Mouse (Mus musculus): ENCODE results near the gene Ankrd34a. TPM values are rescaled to one million over a fixed set of nuclear protein-coding genes. Genes with fewer than 3 reads are reported as not detected.
"Not testable (repeated sequence)": the region's sequence is repeated elsewhere in the genome, so short reads cannot be mapped to it uniquely, and the experiment has no call there.

The Ankrd34a gene
- total RNA-seq, 2 experiments from 2014 or later: 69.9 to 72.6 TPM

- intact Hi-C loops (cut with DNase I): no loop called here
- DNase-seq (ENCODE audit: low spot score in 2 of 2): no peak
Measured at GRCm38 (mm10) chr3:96599411-96599810, 3.0 kb downstream of the Ankrd34a start.

GRCm38 (mm10) chr3:96600639-96601250 is 4.3 kb downstream of the Ankrd34a start, which contains the start of gene Lix1l:
Lix1l (plus strand) TSS chr3:96601149.
- DNase-seq (ENCODE audit: low spot score in 2 of 2): peak; percentile 93 to 95
- intact Hi-C loops (cut with DNase I): loop anchor here (2.0 kb wide), 1 partner anchor 30 kb away; no protein-coding TSS in a partner anchor

GRCm38 (mm10) chr3:96601251-96601787 is 4.9 kb downstream of the Ankrd34a start:
- intact Hi-C loops (cut with DNase I): loop anchor here (2.0 kb wide), 1 partner anchor 29 kb away; no protein-coding TSS in a partner anchor
- DNase-seq (ENCODE audit: low spot score in 2 of 2): peak; percentile 62 to 66

GRCm38 (mm10) chr3:96601941-96602703 is 5.7 kb downstream of the Ankrd34a start:
- DNase-seq (ENCODE audit: low spot score in 2 of 2): no peak

GRCm38 (mm10) chr3:96602704-96603084 is 6.3 kb downstream of the Ankrd34a start:
- no peak for DNase-seq (ENCODE audit: low spot score in 2 of 2)
- intact Hi-C loops (cut with DNase I): no loop called here

More at GRCm38 (mm10) chr3:96601941-96602703, 5.7 kb downstream of the Ankrd34a start:
- intact Hi-C loops (cut with DNase I): loop anchor here (2.0 kb wide), 1 partner anchor 29 kb away; no protein-coding TSS in a partner anchor

GRCm38 (mm10) chr3:96603311-96603710 is 6.9 kb downstream of the Ankrd34a start:
- intact Hi-C loops (cut with DNase I): no loop called here
- DNase-seq (ENCODE audit: low spot score in 2 of 2): no peak

GRCm38 (mm10) chr3:96606007-96606406 is 9.6 kb downstream of the Ankrd34a start:
- intact Hi-C loops (cut with DNase I); DNase-seq (ENCODE audit: low spot score in 2 of 2): not testable (repeated sequence)

GRCm38 (mm10) chr3:96606618-96607017 is 10.2 kb downstream of the Ankrd34a start:
- intact Hi-C loops (cut with DNase I): no loop called here

GRCm38 (mm10) chr3:96617941-96618340 is 21.5 kb downstream of the Ankrd34a start:
- no peak for DNase-seq (ENCODE audit: low spot score in 2 of 2)
- intact Hi-C loops (cut with DNase I): no loop called here

More at GRCm38 (mm10) chr3:96606618-96607017, 10.2 kb downstream of the Ankrd34a start:
- DNase-seq (ENCODE audit: low spot score in 2 of 2): no peak

GRCm38 (mm10) chr3:96623201-96623600 is 26.8 kb downstream of the Ankrd34a start:
- no peak for DNase-seq (ENCODE audit: low spot score in 2 of 2)
- intact Hi-C loops (cut with DNase I): no loop called here

- peak; percentile 97 to 98 for DNase-seq (ENCODE audit: low spot score in 2 of 2)
- intact Hi-C loops (cut with DNase I): loop anchor here (2.0 kb wide), 1 partner anchor 29 kb away; the partner anchor contains the start of gene Lix1l
Measured at GRCm38 (mm10) chr3:96629729-96630600, 33.5 kb downstream of the Ankrd34a start, which contains the start of gene Rbm8a. Rbm8a (plus strand) TSS chr3:96629933.

GRCm38 (mm10) chr3:96632058-96632457 is 35.6 kb downstream of the Ankrd34a start:
- intact Hi-C loops (cut with DNase I): no loop called here
- DNase-seq (ENCODE audit: low spot score in 2 of 2): no peak

- intact Hi-C loops (cut with DNase I): no loop called here
- DNase-seq (ENCODE audit: low spot score in 2 of 2): no peak
Measured at GRCm38 (mm10) chr3:96634015-96634414, 37.6 kb downstream of the Ankrd34a start.

- intact Hi-C loops (cut with DNase I): loop anchor here (5.0 kb wide), 1 partner anchor 88 kb away; no protein-coding TSS in a partner anchor
- peak; percentile 72 to 89 for DNase-seq (ENCODE audit: low spot score in 2 of 2)
Measured at GRCm38 (mm10) chr3:96634928-96635879, 38.8 kb downstream of the Ankrd34a start, which contains the start of the genes Pex11b and Gm42957. Pex11b (plus strand) TSS chr3:96635376. Gm42957 (plus strand) TSS chr3:96635474.

- DNase-seq (ENCODE audit: low spot score in 2 of 2): no peak
- intact Hi-C loops (cut with DNase I): loop anchor here (5.0 kb wide), 1 partner anchor 89 kb away; no protein-coding TSS in a partner anchor
Measured at GRCm38 (mm10) chr3:96635906-96636305, 39.5 kb downstream of the Ankrd34a start.

- no peak for DNase-seq (ENCODE audit: low spot score in 2 of 2)
- intact Hi-C loops (cut with DNase I): loop anchor here (5.0 kb wide), 1 partner anchor 89 kb away; no protein-coding TSS in a partner anchor
Measured at GRCm38 (mm10) chr3:96636448-96636847, 40.0 kb downstream of the Ankrd34a start.

- DNase-seq (ENCODE audit: low spot score in 2 of 2): peak; percentile 59 to 66
Measured at GRCm38 (mm10) chr3:96639219-96639618, 42.8 kb downstream of the Ankrd34a start.

More at GRCm38 (mm10) chr3:96639219-96639618, 42.8 kb downstream of the Ankrd34a start:
- intact Hi-C loops (cut with DNase I): loop anchor here (5.0 kb wide), 1 partner anchor 92 kb away; no protein-coding TSS in a partner anchor

Data from left cerebral cortex, postnatal 14 days (tissue).